Mouse (Mus musculus): Measurements from ENCODE around the gene Lipt2.

GRCm38 (mm10) chr7:100159105-100159841 lies at the start of gene Lipt2:
- TF ChIP-seq POLR2A (IDR thresholded peaks at IDR 0.05; ENCODE audit: low read depth, low read length) (peak; percentile 50), CTCF (IDR thresholded peaks at IDR 0.05; ENCODE audit: extremely low read depth, insufficient read length, insufficient replicate concordance, low read depth, low read length) (no peak)

All from small intestine, adult 2 months (tissue).